Mouse (Mus musculus) E14TG2a.4 (cell line): ENCODE measurements at regions not wholly inside any gene's neighbourhood (a gene's known extent, or its start where the extent isn't known, plus 50 kb on each side); places are given as distances from the start of the nearest gene placed in this dataset.

ENCODE experiments used
- CTCF ChIP-seq: conservative IDR thresholded peaks from 2 replicates; pipeline ENCODE4 v1.5.1; 2014; ENCODE audit warnings: low read length
- NANOG ChIP-seq: IDR thresholded peaks from 2 replicates; pipeline ENCODE4 v1.6.1; 2014; ENCODE audit warnings: borderline replicate concordance, low read length, mixed read lengths
- POU5F1 ChIP-seq: IDR thresholded peaks from 2 replicates; pipeline ENCODE4 v1.6.1; 2014; ENCODE audit warnings: low read length, borderline replicate concordance

DNA sequence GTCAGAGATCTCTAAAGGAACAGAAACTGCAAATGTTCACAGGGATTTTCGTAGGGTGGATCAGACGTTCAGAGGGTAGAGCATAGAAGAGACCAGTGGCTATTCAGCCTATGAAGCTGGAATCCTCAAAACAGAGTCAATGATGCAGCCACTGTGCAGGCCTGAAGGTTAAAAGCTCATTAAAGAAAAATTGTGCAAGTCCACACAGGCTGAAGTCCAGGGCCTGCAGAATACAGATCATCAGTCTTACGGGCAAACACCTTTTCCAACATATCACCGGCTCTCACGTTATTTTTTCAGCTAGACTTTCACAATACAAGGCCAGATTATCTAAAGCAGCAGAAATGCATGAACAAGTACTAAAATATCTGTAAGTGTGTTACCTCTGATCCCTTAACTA is 78.8 kb upstream of the Ube2e3 start:
- no peak for TF ChIP-seq CTCF
- TF ChIP-seq NANOG: no peak
- TF ChIP-seq POU5F1: no peak
